Mouse (Mus musculus) neural tube, embryonic 15.5 days (tissue): Measurements from ENCODE around the gene Traf4. TPM values are rescaled to one million over a fixed set of nuclear protein-coding genes. Genes with fewer than 3 reads are reported as not detected.
"Not testable (repeated sequence)": the region's sequence is repeated elsewhere in the genome, so short reads cannot be mapped to it uniquely, and the experiment has no call there.

Experiments used
- ATAC-seq: fragments of 200-750 bp; cut with Nextera tagmentation; 2 replicates; pipeline ENCODE4 v1.8.0; 2017; ENCODE audit warnings: mild to moderate bottlenecking, moderate TSS enrichment, moderate library complexity; ENCODE audit not compliant: low FRiP score
- H3K27ac ChIP-seq: fragments of 300-500 bp; sonication (generic); replicated peaks from 2 replicates; pipeline ENCODE4 v1.5.1; 2015; ENCODE audit warnings: mild to moderate bottlenecking, inconsistent platforms
- H3K27me3 ChIP-seq: fragments of 300-500 bp; sonication (generic); replicated peaks from 2 replicates; pipeline ENCODE4 v1.6.1; 2015; ENCODE audit warnings: inconsistent platforms
- H3K36me3 ChIP-seq: fragments of 300-500 bp; sonication (generic); 2 replicates; pipeline ENCODE4 v1.6.1; 2015; ENCODE audit warnings: inconsistent platforms
- H3K4me1 ChIP-seq: fragments of 300-500 bp; sonication (generic); 2 replicates; pipeline ENCODE4 v1.6.1; 2015; ENCODE audit warnings: inconsistent platforms
- H3K4me2 ChIP-seq: fragments of 300-500 bp; sonication (generic); 2 replicates; pipeline ENCODE4 v1.6.1; 2015; ENCODE audit warnings: inconsistent platforms, mild to moderate bottlenecking, moderate library complexity
- H3K4me3 ChIP-seq: fragments of 300-500 bp; sonication (generic); replicated peaks from 2 replicates; pipeline ENCODE4 v1.5.1; 2015; ENCODE audit warnings: mild to moderate bottlenecking, inconsistent platforms
- H3K9ac ChIP-seq: fragments of 300-500 bp; sonication (generic); replicated peaks from 2 replicates; pipeline ENCODE4 v1.6.1; 2015; ENCODE audit warnings: mild to moderate bottlenecking, inconsistent platforms
- H3K9me3 ChIP-seq: fragments of 300-500 bp; sonication (generic); replicated peaks from 2 replicates; pipeline ENCODE4 v1.6.1; 2016; ENCODE audit warnings: inconsistent platforms
- WGBS: fragments of 180-500 bp; shearing (Covaris S2); methylation state at CpG from one replicate; pipeline ENCODE4 v1.1.7; 2015; ENCODE audit warnings: mixed read lengths; 5-methylcytosine and 5-hydroxymethylcytosine counted together
- polyA plus RNA-seq: library from polyadenylated mRNA; unstranded; fragments of >200 nt; fragmentation: Nextera tagmentation; extraction: Ambion mirVana; gene quantifications from 2 replicates; pipeline ENCODE4 v1.2.1, GENCODE M21; 2015

The Traf4 gene
- polyA plus RNA-seq, 1 experiment from 2014 or later = 82.1 TPM

- Histone ChIP-seq H3K4me2 (peak overlapping the region; percentile 49), H3K9me3 (no peaks in the 10 kb centered on the region), H3K36me3 (peaks cover 31% of the 10 kb centered on the region), H3K9ac (0 out of 2 replicates have a peak overlapping the region, but pooled peaks have one; percentile 23), H3K27me3 (no peaks in the 10 kb centered on the region), H3K27ac (no peak overlapping the region), H3K4me3 (peak overlapping the region; percentile 36), H3K4me1 (peaks cover 22% of the 10 kb centered on the region)
- 0 out of 2 replicates have a peak, but pooled peaks have one; percentile 39 for ATAC-seq
- 5% methylated on average over 30 of the region's 30 CpGs for WGBS
Measured at GRCm38 (mm10) chr11:78194411-78195100, 29.2 kb upstream of the Traf4 start.

- Histone ChIP-seq H3K9ac (no peak within 1 kb of the TSS), H3K36me3 (peaks cover 31% of the 10 kb centered on the region), H3K27me3 (no peaks in the 10 kb centered on the region), H3K9me3 (no peaks in the 10 kb centered on the region), H3K4me3 (peak within 1 kb of the TSS; percentile 36), H3K27ac (no peak within 1 kb of the TSS), H3K4me1 (peaks cover 28% of the 10 kb centered on the region), H3K4me2 (peak within 1 kb of the TSS; percentile 49)
- ATAC-seq = no peak
- 92% methylated on average over 1 of the region's 1 CpGs for WGBS
Measured at GRCm38 (mm10) chr11:78193113-78193512, 27.7 kb upstream of the Traf4 start, which contains the start of gene Proca1. TSS of gene Proca1 (plus strand) at chr11:78193392.

GRCm38 (mm10) chr11:78190041-78190440 is 24.7 kb upstream of the Traf4 start:
- H3K4me1 ChIP-seq = peaks cover 38% of the 10 kb centered on the region
- peaks cover 31% of the 10 kb centered on the region for H3K36me3 ChIP-seq
- H3K27ac ChIP-seq = peak overlapping the region; percentile 94
- no peaks in the 10 kb centered on the region for H3K27me3 ChIP-seq
- peak overlapping the region; percentile 73 for H3K4me3 ChIP-seq
- 69% methylated on average over 6 of the region's 6 CpGs for WGBS
- peak overlapping the region; percentile 83 for H3K9ac ChIP-seq
- H3K9me3 ChIP-seq = no peaks in the 10 kb centered on the region
- no peak for ATAC-seq
- H3K4me2 ChIP-seq = peak overlapping the region; percentile 67

GRCm38 (mm10) chr11:78189234-78190040 is 24.0 kb upstream of the Traf4 start:
- WGBS = under 1% methylated on average over 41 of the region's 42 CpGs
- H3K27ac ChIP-seq = peak overlapping the region; percentile 94
- peak; percentile 80 for ATAC-seq
- no peaks in the 10 kb centered on the region for H3K27me3 ChIP-seq
- H3K9ac ChIP-seq = peak overlapping the region; percentile 83
- no peaks in the 10 kb centered on the region for H3K9me3 ChIP-seq
- peaks cover 31% of the 10 kb centered on the region for H3K36me3 ChIP-seq
- peak overlapping the region; percentile 67 for H3K4me2 ChIP-seq
- peak overlapping the region; percentile 73 for H3K4me3 ChIP-seq
- peaks cover 33% of the 10 kb centered on the region for H3K4me1 ChIP-seq

- under 1% methylated on average over 78 of the region's 80 CpGs for WGBS
- Histone ChIP-seq H3K27me3 (no peaks in the 10 kb centered on the region), H3K9ac (peak within 1 kb of the TSS; percentile 83), H3K4me1 (peaks cover 34% of the 10 kb centered on the region), H3K4me2 (peak within 1 kb of the TSS; percentile 67), H3K4me3 (peak within 1 kb of the TSS; percentile 73), H3K9me3 (no peaks in the 10 kb centered on the region), H3K36me3 (peaks cover 30% of the 10 kb centered on the region), H3K27ac (peak within 1 kb of the TSS; percentile 94)
- ATAC-seq = peak; percentile 72
Measured at GRCm38 (mm10) chr11:78188331-78189233, 23.2 kb upstream of the Traf4 start, which contains the start of gene Rab34. TSS of gene Rab34 (plus strand) at chr11:78188430.

- not testable (repeated sequence) for H3K27ac ChIP-seq, H3K9me3 ChIP-seq, H3K4me2 ChIP-seq, ATAC-seq, H3K27me3 ChIP-seq, H3K9ac ChIP-seq, H3K4me3 ChIP-seq
- Histone ChIP-seq H3K36me3 (peaks cover 18% of the 10 kb centered on the region), H3K4me1 (peaks cover 53% of the 10 kb centered on the region)
- 97% methylated on average over 6 of the region's 6 CpGs for WGBS
Measured at GRCm38 (mm10) chr11:78184702-78185101, 19.3 kb upstream of the Traf4 start.

- no peak for ATAC-seq
- WGBS = 49% methylated on average over 10 of the region's 10 CpGs
Measured at GRCm38 (mm10) chr11:78183884-78184514, 18.6 kb upstream of the Traf4 start.

GRCm38 (mm10) chr11:78182961-78183844 is 17.8 kb upstream of the Traf4 start, which contains the start of gene Rpl23a:
TSS of gene Rpl23a (minus strand) at chr11:78183584.
- H3K4me3 ChIP-seq = peak within 1 kb of the TSS; percentile 78
- peak within 1 kb of the TSS; percentile 95 for H3K27ac ChIP-seq
- H3K27me3 ChIP-seq = no peaks in the 10 kb centered on the region
- H3K9ac ChIP-seq = peak within 1 kb of the TSS; percentile 87
- H3K4me2 ChIP-seq = peak within 1 kb of the TSS; percentile 66
- H3K36me3 ChIP-seq = peaks cover 24% of the 10 kb centered on the region
- no peaks in the 10 kb centered on the region for H3K9me3 ChIP-seq
- 0% methylated on average over 38 of the region's 38 CpGs for WGBS
- ATAC-seq = peak; percentile 92
- peaks cover 60% of the 10 kb centered on the region for H3K4me1 ChIP-seq

More at GRCm38 (mm10) chr11:78183884-78184514, 18.6 kb upstream of the Traf4 start:
- no peaks in the 10 kb centered on the region for H3K27me3 ChIP-seq
- peaks cover 54% of the 10 kb centered on the region for H3K4me1 ChIP-seq
- H3K4me2 ChIP-seq = peak overlapping the region; percentile 66
- peak overlapping the region; percentile 87; the same call in 1 of the 2 replicates for H3K9ac ChIP-seq
- H3K36me3 ChIP-seq = peaks cover 24% of the 10 kb centered on the region
- no peaks in the 10 kb centered on the region for H3K9me3 ChIP-seq
- H3K27ac ChIP-seq = peak overlapping the region; percentile 95
- peak overlapping the region; percentile 78 for H3K4me3 ChIP-seq

GRCm38 (mm10) chr11:78182450-78182849 is 17.1 kb upstream of the Traf4 start:
- no peaks in the 10 kb centered on the region for H3K9me3 ChIP-seq
- H3K36me3 ChIP-seq = peaks cover 24% of the 10 kb centered on the region
- peak overlapping the region; percentile 95 for H3K27ac ChIP-seq
- WGBS = 10% methylated on average over 7 of the region's 7 CpGs
- H3K9ac ChIP-seq = peak overlapping the region; percentile 87
- H3K4me1 ChIP-seq = peaks cover 62% of the 10 kb centered on the region
- H3K4me3 ChIP-seq = peak overlapping the region; percentile 78
- peak overlapping the region; percentile 66 for H3K4me2 ChIP-seq
- no peak for ATAC-seq
- H3K27me3 ChIP-seq = no peaks in the 10 kb centered on the region

- H3K27me3 ChIP-seq = no peaks in the 10 kb centered on the region
- H3K4me3 ChIP-seq = peak overlapping the region; percentile 78
- 51% methylated on average over 2 of the region's 2 CpGs for WGBS
- peaks cover 24% of the 10 kb centered on the region for H3K36me3 ChIP-seq
- H3K4me2 ChIP-seq = peak overlapping the region; percentile 66
- peak overlapping the region; percentile 87 for H3K9ac ChIP-seq
- no peaks in the 10 kb centered on the region for H3K9me3 ChIP-seq
- ATAC-seq = no peak
- no peak overlapping the region for H3K27ac ChIP-seq
- H3K4me1 ChIP-seq = peaks cover 62% of the 10 kb centered on the region
Measured at GRCm38 (mm10) chr11:78181830-78182357, 16.5 kb upstream of the Traf4 start.
